Mouse (Mus musculus) neural tube, embryonic 15.5 days (tissue): ENCODE data around the gene Ceacam18. TPM values are rescaled to one million over a fixed set of nuclear protein-coding genes. Genes with fewer than 3 reads are reported as not detected.
"Not testable (repeated sequence)": the region's sequence is repeated elsewhere in the genome, so short reads cannot be mapped to it uniquely, and the experiment has no call there.

Source experiments
- ATAC-seq: fragments of 200-750 bp; cut with Nextera tagmentation; 2 replicates; pipeline ENCODE4 v1.8.0; 2017; ENCODE audit warnings: mild to moderate bottlenecking, moderate TSS enrichment, moderate library complexity; ENCODE audit not compliant: low FRiP score
- H3K27ac ChIP-seq: fragments of 300-500 bp; sonication (generic); replicated peaks from 2 replicates; pipeline ENCODE4 v1.5.1; 2015; ENCODE audit warnings: mild to moderate bottlenecking, inconsistent platforms
- H3K27me3 ChIP-seq: fragments of 300-500 bp; sonication (generic); replicated peaks from 2 replicates; pipeline ENCODE4 v1.6.1; 2015; ENCODE audit warnings: inconsistent platforms
- H3K36me3 ChIP-seq: fragments of 300-500 bp; sonication (generic); 2 replicates; pipeline ENCODE4 v1.6.1; 2015; ENCODE audit warnings: inconsistent platforms
- H3K4me1 ChIP-seq: fragments of 300-500 bp; sonication (generic); 2 replicates; pipeline ENCODE4 v1.6.1; 2015; ENCODE audit warnings: inconsistent platforms
- H3K4me2 ChIP-seq: fragments of 300-500 bp; sonication (generic); 2 replicates; pipeline ENCODE4 v1.6.1; 2015; ENCODE audit warnings: inconsistent platforms, mild to moderate bottlenecking, moderate library complexity
- H3K4me3 ChIP-seq: fragments of 300-500 bp; sonication (generic); replicated peaks from 2 replicates; pipeline ENCODE4 v1.5.1; 2015; ENCODE audit warnings: mild to moderate bottlenecking, inconsistent platforms
- H3K9ac ChIP-seq: fragments of 300-500 bp; sonication (generic); replicated peaks from 2 replicates; pipeline ENCODE4 v1.6.1; 2015; ENCODE audit warnings: mild to moderate bottlenecking, inconsistent platforms
- H3K9me3 ChIP-seq: fragments of 300-500 bp; sonication (generic); replicated peaks from 2 replicates; pipeline ENCODE4 v1.6.1; 2016; ENCODE audit warnings: inconsistent platforms
- WGBS: fragments of 180-500 bp; shearing (Covaris S2); methylation state at CpG from one replicate; pipeline ENCODE4 v1.1.7; 2015; ENCODE audit warnings: mixed read lengths; 5-methylcytosine and 5-hydroxymethylcytosine counted together
- polyA plus RNA-seq: library from polyadenylated mRNA; unstranded; fragments of >200 nt; fragmentation: Nextera tagmentation; extraction: Ambion mirVana; gene quantifications from 2 replicates; pipeline ENCODE4 v1.2.1, GENCODE M21; 2015

Gene Ceacam18
- polyA plus RNA-seq, 1 experiment from 2014 or later = not detected

- Histone ChIP-seq H3K36me3 (peaks cover 19% of the 10 kb centered on the region), H3K4me3 (peak overlapping the region; percentile 66), H3K9me3 (no peaks in the 10 kb centered on the region), H3K9ac (peak overlapping the region; percentile 72), H3K27me3 (no peaks in the 10 kb centered on the region), H3K4me1 (peaks cover 13% of the 10 kb centered on the region), H3K4me2 (peak overlapping the region; percentile 69), H3K27ac (peak overlapping the region; percentile 43; the same call in 1 of the 2 replicates)
- peak; percentile 58 for ATAC-seq
- WGBS = 69% methylated on average over 11 of the region's 11 CpGs
Observed at GRCm38 (mm10) chr7:43671064-43671808, 36.7 kb downstream of the Ceacam18 start.

GRCm38 (mm10) chr7:43671809-43672580 lies 37.5 kb downstream of the Ceacam18 start, which contains the start of gene Ctu1:
Gene Ctu1 (plus strand): TSS chr7:43672016.
- Histone ChIP-seq H3K4me1 (peaks cover 13% of the 10 kb centered on the region), H3K27me3 (no peaks in the 10 kb centered on the region)

DNA sequence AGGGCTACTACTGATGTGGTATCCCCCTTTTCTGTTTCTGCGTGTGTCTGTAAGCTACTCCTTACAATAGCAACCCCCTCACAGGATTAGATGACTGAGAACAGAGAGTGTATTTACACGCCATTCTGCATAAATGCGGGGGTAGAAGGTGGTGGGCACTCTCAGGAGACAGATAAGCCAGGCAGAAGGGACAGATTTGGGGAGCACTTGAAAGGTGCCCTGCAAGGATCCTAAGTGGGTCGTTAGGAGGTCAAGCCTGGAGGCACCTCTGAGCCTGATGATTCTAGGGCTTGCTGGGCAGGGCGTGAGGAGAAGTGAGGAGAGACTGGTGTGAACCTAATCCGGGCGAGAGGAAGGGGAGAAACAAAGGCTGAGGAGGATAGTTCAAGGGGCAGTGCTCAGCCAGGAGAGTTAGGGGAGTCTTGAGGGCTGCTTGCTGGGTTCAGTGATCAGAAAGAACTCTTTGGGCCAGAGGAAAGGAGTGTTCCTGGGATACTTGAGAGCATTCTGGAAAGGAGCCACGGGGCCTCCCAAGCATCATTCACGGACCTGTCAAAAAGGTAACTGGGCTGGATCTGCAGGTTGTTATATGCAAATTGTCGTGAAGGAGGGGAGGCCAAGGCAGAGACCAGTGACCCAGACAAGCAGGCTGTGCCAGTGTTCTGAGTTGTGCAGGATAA lies 38.2 kb downstream of the Ceacam18 start:
- peak overlapping the region; percentile 72 for H3K9ac ChIP-seq
- WGBS = 16% methylated on average over 10 of the region's 10 CpGs
- H3K27me3 ChIP-seq = no peaks in the 10 kb centered on the region
- H3K4me3 ChIP-seq = peak overlapping the region; percentile 66
- peaks cover 34% of the 10 kb centered on the region for H3K36me3 ChIP-seq
- peak overlapping the region; percentile 69 for H3K4me2 ChIP-seq
- peaks cover 13% of the 10 kb centered on the region for H3K4me1 ChIP-seq
- no peaks in the 10 kb centered on the region for H3K9me3 ChIP-seq
- H3K27ac ChIP-seq = peak overlapping the region; percentile 60; the same call in 1 of the 2 replicates
- ATAC-seq = peak; percentile 30

More at GRCm38 (mm10) chr7:43671809-43672580, 37.5 kb downstream of the Ceacam18 start, which contains the start of gene Ctu1:
- ATAC-seq = peak; percentile 95
- peaks cover 27% of the 10 kb centered on the region for H3K36me3 ChIP-seq
- H3K9ac ChIP-seq = peak within 1 kb of the TSS; percentile 72
- H3K9me3 ChIP-seq = no peaks in the 10 kb centered on the region
- WGBS = under 1% methylated on average over 26 of the region's 26 CpGs
- H3K4me2 ChIP-seq = peak within 1 kb of the TSS; percentile 69
- peak within 1 kb of the TSS; percentile 60 for H3K27ac ChIP-seq
- peak within 1 kb of the TSS; percentile 66 for H3K4me3 ChIP-seq

- Histone ChIP-seq H3K27ac (no peak overlapping the region), H3K9me3 (no peaks in the 10 kb centered on the region), H3K9ac (no peak overlapping the region), H3K4me2 (no peak overlapping the region), H3K4me1 (peaks cover 13% of the 10 kb centered on the region), H3K36me3 (peaks cover 43% of the 10 kb centered on the region), H3K27me3 (no peaks in the 10 kb centered on the region), H3K4me3 (no peak overlapping the region)
- ATAC-seq = no peak
- 94% methylated on average over 32 of the region's 32 CpGs for WGBS
Observed at GRCm38 (mm10) chr7:43675091-43675490, 40.6 kb downstream of the Ceacam18 start.

DNA sequence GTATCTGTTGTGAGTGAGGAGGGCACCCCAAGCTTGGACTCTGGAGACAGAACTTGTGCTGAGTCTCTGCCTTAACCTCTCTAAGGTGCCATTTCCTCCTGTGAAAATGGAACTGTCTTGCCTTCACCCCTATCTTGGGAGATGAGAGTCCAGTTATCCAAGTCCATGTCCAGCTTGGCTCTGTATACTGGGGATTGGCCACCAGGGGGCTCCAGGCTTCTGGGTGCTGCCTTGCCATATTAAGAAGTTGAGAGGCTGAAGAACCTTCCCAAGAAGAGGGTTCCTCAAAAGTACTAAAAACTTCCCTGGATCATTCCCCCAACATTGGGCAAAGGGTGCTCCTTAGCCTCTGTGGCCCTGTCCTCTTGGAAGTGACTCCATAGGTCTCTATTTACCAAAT lies 44.0 kb downstream of the Ceacam18 start:
- Histone ChIP-seq H3K27ac (no peak overlapping the region), H3K4me2 (no peak overlapping the region), H3K4me1 (no peaks in the 10 kb centered on the region), H3K36me3 (peaks cover 43% of the 10 kb centered on the region), H3K9ac (no peak overlapping the region), H3K27me3 (no peaks in the 10 kb centered on the region), H3K9me3 (no peaks in the 10 kb centered on the region), H3K4me3 (no peak overlapping the region)
- no peak for ATAC-seq

DNA sequence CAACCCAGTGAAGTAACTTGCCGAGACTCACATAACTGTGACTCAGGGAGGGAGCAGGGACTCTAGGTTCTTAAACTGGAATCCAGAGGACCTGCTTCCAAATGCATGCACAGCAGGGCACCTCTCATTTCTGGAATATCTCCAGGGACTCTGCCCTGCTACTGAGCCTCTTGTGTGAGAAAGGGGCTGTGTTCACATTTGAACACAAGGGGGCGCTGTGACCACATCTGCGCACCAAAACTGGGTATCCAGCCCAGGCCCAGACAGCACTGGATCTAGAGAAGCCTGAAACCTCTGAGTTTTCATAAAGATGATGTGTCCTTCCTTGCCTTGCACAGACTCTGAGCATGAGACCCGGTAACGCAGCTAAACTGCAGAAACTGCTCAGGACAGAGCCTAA lies 46.5 kb downstream of the Ceacam18 start:
- peak; percentile 67; the same call in 1 of the 2 replicates for ATAC-seq
- H3K4me2 ChIP-seq = no peak overlapping the region
- no peak overlapping the region for H3K27ac ChIP-seq
- no peaks in the 10 kb centered on the region for H3K9me3 ChIP-seq
- 21% methylated on average over 5 of the region's 5 CpGs for WGBS
- H3K9ac ChIP-seq = no peak overlapping the region
- no peaks in the 10 kb centered on the region for H3K4me1 ChIP-seq
- peaks cover 27% of the 10 kb centered on the region for H3K36me3 ChIP-seq
- H3K27me3 ChIP-seq = no peaks in the 10 kb centered on the region
- H3K4me3 ChIP-seq = no peak overlapping the region

DNA sequence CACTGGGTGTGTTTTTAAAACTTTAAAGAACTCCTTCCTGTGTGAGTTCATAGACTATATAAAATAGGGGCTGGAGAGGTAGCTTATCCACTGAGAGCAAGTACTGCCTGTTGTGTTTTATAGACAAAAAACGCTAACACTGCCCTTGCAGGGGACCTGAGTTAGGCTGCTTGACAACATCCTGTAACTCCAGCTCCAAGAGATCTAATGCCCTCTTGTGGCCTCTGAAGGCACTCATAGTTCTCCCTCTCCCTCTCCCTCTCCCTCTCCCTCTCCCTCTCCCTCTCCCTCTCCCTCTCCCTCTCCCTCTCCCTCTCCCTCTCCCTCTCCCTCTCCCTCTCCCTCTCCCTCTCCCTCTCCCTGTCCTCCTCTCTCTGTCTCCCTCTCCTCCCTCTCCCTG lies 48.0 kb downstream of the Ceacam18 start:
- 24% methylated on average over 1 of the region's 1 CpGs for WGBS
- H3K27me3 ChIP-seq, H3K9ac ChIP-seq, H3K4me2 ChIP-seq, H3K27ac ChIP-seq, H3K4me1 ChIP-seq, ATAC-seq, H3K4me3 ChIP-seq, H3K9me3 ChIP-seq: not testable (repeated sequence)
- peaks cover 11% of the 10 kb centered on the region for H3K36me3 ChIP-seq

DNA sequence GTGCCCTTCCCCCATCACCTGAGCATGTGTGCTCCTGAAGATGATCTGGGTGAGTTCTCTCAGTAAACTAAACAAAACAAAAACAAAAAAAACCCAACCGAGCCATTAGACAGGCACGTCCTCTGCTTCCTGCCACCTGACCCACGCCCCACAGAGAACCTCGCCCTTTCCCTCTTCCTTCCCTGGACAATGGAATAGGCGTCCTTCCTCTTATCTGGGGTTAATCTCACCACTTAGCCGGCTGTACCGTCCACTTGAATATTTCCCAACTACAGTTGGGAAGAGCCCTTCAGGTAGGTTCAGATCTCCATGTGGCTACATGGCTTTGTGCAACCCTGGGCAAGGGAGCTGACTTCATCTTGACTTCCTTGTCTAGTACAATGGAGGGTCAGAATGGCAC lies 50.6 kb downstream of the Ceacam18 start:
- Histone ChIP-seq H3K36me3 (no peaks in the 10 kb centered on the region), H3K9me3 (no peaks in the 10 kb centered on the region), H3K27ac (no peak overlapping the region), H3K4me3 (no peak overlapping the region), H3K4me2 (no peak overlapping the region), H3K27me3 (no peaks in the 10 kb centered on the region), H3K4me1 (no peaks in the 10 kb centered on the region), H3K9ac (no peak overlapping the region)
- 77% methylated on average over 7 of the region's 7 CpGs for WGBS
- ATAC-seq = no peak

DNA sequence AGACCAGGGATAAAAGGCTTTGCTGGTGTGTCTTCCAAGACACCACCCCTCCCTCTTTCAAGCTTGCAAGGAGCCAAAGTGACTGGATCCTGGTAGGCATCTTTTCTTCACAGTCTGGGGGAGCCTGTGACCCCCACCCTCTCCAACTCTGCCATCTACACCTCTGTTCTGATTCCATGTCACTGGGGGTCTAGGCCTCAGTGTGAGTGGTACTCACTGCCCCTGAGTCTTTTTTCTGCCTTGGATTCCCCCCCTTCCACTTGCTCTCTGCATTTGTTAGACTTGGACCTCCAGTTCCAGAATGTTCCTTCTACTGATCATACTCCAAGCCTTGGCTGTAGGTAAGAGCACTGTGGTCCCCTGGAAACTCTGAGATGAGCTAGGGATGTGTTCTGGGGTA lies 55.6 kb downstream of the Ceacam18 start, which contains the start of gene Klk14:
TSS of gene Klk14 (plus strand) at position 301 of the 400 bp plus-strand sequence.
- ATAC-seq = no peak
- no peak within 1 kb of the TSS for H3K9ac ChIP-seq
- H3K27me3 ChIP-seq = no peaks in the 10 kb centered on the region
- no peak within 1 kb of the TSS for H3K4me2 ChIP-seq
- no peaks in the 10 kb centered on the region for H3K4me1 ChIP-seq
- H3K27ac ChIP-seq = no peak within 1 kb of the TSS
- no peaks in the 10 kb centered on the region for H3K9me3 ChIP-seq
- H3K36me3 ChIP-seq = no peaks in the 10 kb centered on the region
- no peak within 1 kb of the TSS for H3K4me3 ChIP-seq
